Mouse (Mus musculus) gastrocnemius, postnatal 36 days (tissue): ENCODE data around the gene Gm17402. TPM values are rescaled to one million over a fixed set of nuclear protein-coding genes. Genes with fewer than 3 reads are reported as not detected.

Experiments
- total RNA-seq, 2 experiments: library from RNA; stranded (reverse); gene quantifications; 2 replicates each; pipeline ENCODE4 v1.2.3; 2021

The Gm17402 gene
- total RNA-seq, 2 experiments from 2014 or later = not detected

Other genes starting within 250 kb of the Gm17402 start
- gene Mlf1, start 1.1 kb downstream of the Gm17402 start, total RNA-seq = 100 to 1,000 TPM; 409 to 506 TPM
- 100 to 1,000 TPM; 101 to 110 TPM for gene Gfm1, start 54.9 kb upstream of the Gm17402 start, total RNA-seq
- 1 to 10 TPM; 1.7 to 1.8 TPM for gene Lxn, start 88.8 kb upstream of the Gm17402 start, total RNA-seq
- gene Rarres1, start 140.4 kb upstream of the Gm17402 start, total RNA-seq = under 1 TPM; 0.64 to 0.81 TPM
- 10 to 100 TPM; 19.9 to 20.3 TPM for gene Mfsd1, start 207.6 kb upstream of the Gm17402 start, total RNA-seq